Mouse (Mus musculus) intestine, embryonic 14.5 days (tissue): ENCODE data around the gene Camk2d. TPM values are rescaled to one million over a fixed set of nuclear protein-coding genes. Genes with fewer than 3 reads are reported as not detected.
A peak's percentile ranks its signal among the peaks of the same experiment; 100 is the strongest.

Source experiments
- ATAC-seq: fragments of 200-750 bp; cut with Nextera tagmentation; replicated peaks from 2 replicates; pipeline ENCODE4 v1.8.0; 2017; ENCODE audit warnings: low read depth, moderate number of reproducible peaks, moderate TSS enrichment, moderate library complexity; ENCODE audit not compliant: low FRiP score, low TSS enrichment
- DNase-seq: peaks from one replicate; pipeline ENCODE4 v3.0.0-alpha.2; 2018; ENCODE audit warnings: low spot score
- H3K27ac ChIP-seq: fragments of 300-500 bp; sonication (generic); 2 replicates; pipeline ENCODE4 v1.5.1; 2014; ENCODE audit warnings: low read depth, mild to moderate bottlenecking, control low read depth
- H3K27me3 ChIP-seq: fragments of 300-500 bp; sonication (generic); replicated peaks from 2 replicates; pipeline ENCODE4 v1.6.1; 2014; ENCODE audit warnings: low read length, control low read depth; ENCODE audit not compliant: control insufficient read depth, insufficient read depth
- H3K36me3 ChIP-seq: fragments of 300-500 bp; sonication (generic); 2 replicates; pipeline ENCODE4 v1.6.1; 2014; ENCODE audit warnings: low read length, control low read depth; ENCODE audit not compliant: control insufficient read depth, insufficient read depth
- H3K4me1 ChIP-seq: fragments of 300-500 bp; sonication (generic); replicated peaks from 2 replicates; pipeline ENCODE4 v1.6.1; 2014; ENCODE audit warnings: low read length, control low read depth, mixed read lengths; ENCODE audit not compliant: control insufficient read depth, insufficient read depth
- H3K4me2 ChIP-seq: fragments of 300-500 bp; sonication (generic); 2 replicates; pipeline ENCODE4 v1.6.1; 2014; ENCODE audit warnings: low read length
- H3K4me3 ChIP-seq: fragments of 300-500 bp; sonication (generic); 2 replicates; pipeline ENCODE4 v1.5.1; 2014; ENCODE audit warnings: low read depth, low read length, control low read depth, mixed read lengths
- H3K9ac ChIP-seq: fragments of 300-500 bp; sonication (generic); 2 replicates; pipeline ENCODE4 v1.6.1; 2014; ENCODE audit warnings: mild to moderate bottlenecking, low read length
- H3K9me3 ChIP-seq: fragments of 300-500 bp; sonication (generic); 2 replicates; pipeline ENCODE4 v1.6.1; 2016; ENCODE audit warnings: low read length, control low read depth; ENCODE audit not compliant: control insufficient read depth
- WGBS: fragments of 180-500 bp; shearing (Covaris S2); extraction: QIAGEN DNeasy Blood & Tissue Kit; methylation state at CpG from one replicate; pipeline ENCODE4 v1.1.7; 2014; 5-methylcytosine and 5-hydroxymethylcytosine counted together
- polyA plus RNA-seq: library from polyadenylated mRNA; unstranded; fragments of >200 nt; fragmentation: Nextera tagmentation; extraction: Ambion mirVana; gene quantifications from 2 replicates; pipeline ENCODE4 v1.2.1, GENCODE M21; 2014

The Camk2d gene
- polyA plus RNA-seq, 1 experiment from 2014 or later: 47.0 TPM

DNA sequence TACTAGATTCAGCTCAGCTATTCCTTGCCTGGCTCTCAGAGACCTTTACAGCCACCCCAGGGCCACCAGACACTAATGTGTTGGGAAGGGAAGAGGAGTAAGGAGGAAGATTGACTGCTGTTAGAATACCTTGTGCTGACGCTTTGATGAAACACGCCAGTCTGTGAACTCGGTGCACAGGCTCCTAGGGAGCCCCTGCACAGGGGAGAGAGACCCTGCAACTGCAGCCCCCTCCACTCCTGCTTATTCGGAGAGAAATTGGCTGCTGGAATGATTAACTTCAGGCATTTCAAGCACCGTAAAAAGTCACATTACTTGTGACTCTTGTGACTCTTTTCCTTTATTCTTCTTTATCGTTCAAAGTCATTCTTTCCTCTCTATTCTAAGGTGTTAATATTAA, 75.2 kb downstream of the Camk2d start:
- H3K27ac ChIP-seq: no peak overlapping the region
- WGBS: 48% methylated on average over 6 of the region's 6 CpGs
- H3K36me3 ChIP-seq: no peaks in the 10 kb centered on the region
- no peaks in the 10 kb centered on the region for H3K9me3 ChIP-seq
- no peak overlapping the region for H3K4me3 ChIP-seq
- H3K27me3 ChIP-seq: no peaks in the 10 kb centered on the region
- ATAC-seq: no peak
- no peak overlapping the region for H3K4me2 ChIP-seq
- peaks cover 19% of the 10 kb centered on the region for H3K4me1 ChIP-seq
- no peak overlapping the region for H3K9ac ChIP-seq
- DNase-seq: peak; percentile 49

DNA sequence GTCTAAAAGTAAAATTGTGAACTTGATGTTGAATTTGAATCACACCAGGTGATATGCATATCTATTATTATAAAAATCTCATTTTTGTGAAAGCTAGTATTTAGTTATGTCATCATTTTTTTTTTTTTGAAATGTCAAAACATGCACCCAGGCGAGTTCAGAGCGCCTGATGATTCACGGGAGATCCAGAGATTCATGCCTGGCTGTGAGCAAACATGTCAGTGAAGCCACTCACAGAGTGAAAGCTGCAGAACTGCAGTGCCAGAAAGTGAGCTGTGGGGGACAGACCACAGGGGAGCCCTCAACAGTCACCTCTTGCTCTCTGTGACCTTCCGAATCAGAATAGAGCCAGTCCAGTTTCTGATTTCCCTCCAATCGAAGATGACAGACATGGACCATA, 84.9 kb downstream of the Camk2d start:
- DNase-seq: no peak

DNA sequence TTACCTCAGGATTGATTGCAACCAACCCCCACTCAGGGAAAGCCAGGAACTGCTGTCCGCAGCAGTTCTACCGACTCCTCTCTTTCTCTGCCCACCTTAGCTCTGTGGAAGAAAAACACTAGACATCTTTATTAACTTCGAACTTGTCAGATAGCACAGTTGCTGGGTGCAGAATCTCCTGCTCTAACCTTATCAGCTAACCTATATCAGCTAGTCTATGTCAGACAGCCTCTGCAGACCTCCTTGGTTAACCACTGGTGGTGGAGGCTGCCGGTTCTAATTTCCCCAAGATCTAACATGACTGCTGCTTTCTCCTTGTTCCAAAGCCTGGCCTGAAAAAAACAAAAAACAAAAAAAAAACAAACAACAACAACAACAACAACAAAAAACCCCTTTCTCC, 85.9 kb downstream of the Camk2d start:
- Histone ChIP-seq H3K27ac (no peak overlapping the region), H3K27me3 (no peaks in the 10 kb centered on the region), H3K9me3 (no peaks in the 10 kb centered on the region), H3K4me2 (no peak overlapping the region), H3K4me1 (no peaks in the 10 kb centered on the region), H3K9ac (no peak overlapping the region), H3K4me3 (no peak overlapping the region), H3K36me3 (no peaks in the 10 kb centered on the region)
- 68% methylated on average over 4 of the region's 4 CpGs for WGBS
- DNase-seq (no peak), ATAC-seq (no peak)

More for the DNA sequence above, 84.9 kb downstream of the Camk2d start:
- 76% methylated on average over 5 of the region's 5 CpGs for WGBS
- Histone ChIP-seq H3K4me1 (no peaks in the 10 kb centered on the region), H3K4me3 (no peak overlapping the region), H3K27me3 (no peaks in the 10 kb centered on the region), H3K27ac (no peak overlapping the region), H3K9me3 (no peaks in the 10 kb centered on the region), H3K9ac (no peak overlapping the region), H3K4me2 (no peak overlapping the region), H3K36me3 (no peaks in the 10 kb centered on the region)
- no peak for ATAC-seq

DNA sequence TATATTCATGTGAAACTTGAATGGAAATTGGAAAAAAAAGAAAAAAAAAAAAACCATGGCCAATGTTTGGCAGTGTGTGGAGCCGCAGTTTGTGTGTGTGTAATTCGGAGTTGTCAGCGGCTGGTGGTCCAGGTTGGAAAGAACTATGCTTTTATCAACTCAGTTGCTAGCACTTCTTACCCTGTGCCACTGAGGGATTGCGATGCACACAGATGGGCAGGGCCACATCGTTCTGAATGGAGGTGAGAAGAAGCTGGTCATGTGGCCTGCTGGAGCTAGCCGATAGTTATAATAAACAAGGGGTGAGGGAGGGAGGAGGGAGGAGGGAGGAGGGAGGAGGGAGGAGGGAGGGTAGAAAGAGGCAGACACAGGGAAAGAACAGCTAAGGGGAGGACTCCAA, 89.3 kb downstream of the Camk2d start:
- DNase-seq (no peak), ATAC-seq (no peak)
- Histone ChIP-seq H3K36me3 (no peaks in the 10 kb centered on the region), H3K4me1 (no peaks in the 10 kb centered on the region), H3K4me3 (no peak overlapping the region), H3K27me3 (no peaks in the 10 kb centered on the region), H3K27ac (no peak overlapping the region), H3K9me3 (no peaks in the 10 kb centered on the region), H3K9ac (no peak overlapping the region), H3K4me2 (no peak overlapping the region)
- 71% methylated on average over 5 of the region's 6 CpGs for WGBS

DNA sequence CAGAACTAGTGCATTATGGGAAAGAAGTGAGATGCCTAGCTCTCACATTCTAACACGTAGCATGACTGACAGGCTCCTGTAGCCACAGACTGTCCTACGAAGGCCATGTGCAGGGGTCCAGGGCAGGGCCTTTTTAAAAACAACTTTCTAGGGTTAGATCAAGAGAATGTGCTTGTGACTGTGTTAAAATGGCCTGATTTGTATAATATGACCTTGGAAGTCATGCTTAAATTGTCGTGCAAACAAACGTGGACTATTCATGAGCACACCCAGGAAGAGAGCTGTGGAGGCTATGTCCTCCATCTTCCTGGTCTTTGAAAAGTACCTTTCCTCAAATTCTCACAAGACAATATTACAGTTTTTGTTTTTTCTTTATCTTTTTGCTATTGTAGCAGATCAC, 91.0 kb downstream of the Camk2d start:
- WGBS: 68% methylated on average over 4 of the region's 4 CpGs
- no peaks in the 10 kb centered on the region for H3K36me3 ChIP-seq
- H3K27ac ChIP-seq: no peak overlapping the region
- no peak overlapping the region for H3K9ac ChIP-seq
- H3K4me1 ChIP-seq: 0 out of 2 replicates have a peak, but pooled peaks cover 1% of the 10 kb centered on the region
- DNase-seq: no peak
- no peaks in the 10 kb centered on the region for H3K9me3 ChIP-seq
- no peak overlapping the region for H3K4me3 ChIP-seq
- H3K4me2 ChIP-seq: no peak overlapping the region
- no peaks in the 10 kb centered on the region for H3K27me3 ChIP-seq
- ATAC-seq: no peak

DNA sequence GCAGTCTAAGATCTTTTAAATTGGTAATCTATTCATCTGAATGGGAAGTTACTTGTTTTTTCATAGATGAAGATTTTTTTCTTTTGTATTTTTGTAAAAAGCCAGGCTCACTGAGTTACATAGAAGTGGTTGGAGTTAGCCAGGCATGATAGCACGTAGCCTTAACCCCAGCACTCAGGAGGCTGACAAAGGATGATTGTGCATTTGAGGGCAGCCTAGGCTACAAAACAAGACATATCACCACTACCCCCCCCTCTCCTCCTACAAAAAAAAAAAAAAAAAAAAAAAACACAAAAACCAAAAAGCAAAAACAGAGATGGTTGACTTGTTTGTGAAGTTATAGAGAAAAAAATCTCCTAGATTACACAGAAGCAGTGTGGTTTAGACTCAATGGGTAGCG, 92.4 kb downstream of the Camk2d start:
- Histone ChIP-seq H3K9me3 (no peaks in the 10 kb centered on the region), H3K9ac (no peak overlapping the region), H3K4me3 (no peak overlapping the region), H3K27me3 (no peaks in the 10 kb centered on the region), H3K36me3 (no peaks in the 10 kb centered on the region), H3K27ac (no peak overlapping the region), H3K4me1 (peaks cover 13% of the 10 kb centered on the region), H3K4me2 (no peak overlapping the region)
- DNase-seq (no peak), ATAC-seq (no peak)
- WGBS: 91% methylated on average over 2 of the region's 2 CpGs

DNA sequence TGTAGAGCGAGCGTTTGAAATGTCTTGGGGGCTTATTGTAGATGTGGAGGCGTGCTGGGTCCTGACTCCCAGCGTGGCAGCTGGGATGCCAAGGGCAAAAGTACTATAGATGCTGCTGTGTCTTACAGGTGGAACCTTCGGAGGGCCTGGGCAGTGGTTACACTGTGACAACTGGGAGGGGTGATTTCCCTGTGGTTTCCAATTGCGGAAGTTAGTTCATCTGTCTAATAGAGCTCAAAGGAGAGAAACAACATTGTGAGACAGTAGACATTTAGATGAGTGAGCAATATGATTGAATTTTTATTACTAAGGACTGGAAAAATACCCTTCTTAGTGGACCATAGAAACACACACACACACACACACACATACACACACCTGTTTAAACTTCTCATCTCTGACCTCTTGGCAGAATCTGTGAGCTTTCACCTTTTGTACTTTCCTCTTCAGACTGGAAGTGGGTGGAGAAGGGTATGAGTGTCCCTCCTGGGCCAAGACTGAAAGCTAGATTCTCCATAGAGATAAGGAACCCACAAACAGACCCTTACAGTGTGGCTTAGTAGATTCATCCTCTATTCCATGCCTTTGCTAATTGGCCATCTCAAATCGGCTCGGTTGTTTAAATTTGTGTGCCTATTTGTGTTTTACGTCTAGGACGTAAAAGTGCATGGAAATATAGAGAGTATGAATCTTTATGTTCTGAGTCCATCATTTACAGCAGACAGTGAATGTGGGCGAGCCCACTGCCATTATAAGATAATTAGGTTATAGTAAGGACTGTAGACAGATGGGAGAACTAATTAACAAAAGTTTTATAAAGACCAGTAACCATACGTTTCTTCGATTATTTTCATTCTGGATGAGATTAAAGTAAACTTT, 94.8 kb downstream of the Camk2d start:
- Histone ChIP-seq H3K9me3 (no peaks in the 10 kb centered on the region), H3K4me1 (peaks cover 18% of the 10 kb centered on the region), H3K27ac (no peak overlapping the region), H3K36me3 (no peaks in the 10 kb centered on the region), H3K4me2 (no peak overlapping the region), H3K27me3 (no peaks in the 10 kb centered on the region), H3K4me3 (no peak overlapping the region), H3K9ac (no peak overlapping the region)
- no peak for ATAC-seq
- no peak for DNase-seq
- WGBS: 87% methylated on average over 13 of the region's 13 CpGs

DNA sequence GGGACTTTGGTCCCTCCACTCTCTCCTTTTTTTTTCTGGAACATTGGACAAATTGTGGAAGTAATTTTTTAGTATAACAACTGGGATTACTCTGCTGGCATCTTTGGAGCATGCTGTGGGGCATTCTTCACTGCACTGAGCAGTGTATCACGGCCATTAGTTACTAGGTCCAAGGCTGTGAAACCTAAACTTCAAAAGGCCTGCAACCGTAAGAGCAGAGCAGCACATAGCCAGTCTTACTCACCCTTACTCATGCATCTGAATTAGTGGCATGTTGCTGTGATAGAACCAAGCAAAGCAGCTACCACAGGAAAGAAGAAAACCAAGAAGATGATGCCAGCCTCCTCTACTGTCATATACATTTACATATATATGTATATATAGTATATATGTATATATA, 95.5 kb downstream of the Camk2d start:
- no peak overlapping the region for H3K27ac ChIP-seq
- peaks cover 18% of the 10 kb centered on the region for H3K4me1 ChIP-seq
- H3K9me3 ChIP-seq: no peaks in the 10 kb centered on the region
- no peak overlapping the region for H3K4me2 ChIP-seq
- DNase-seq: no peak
- ATAC-seq: no peak
- no peaks in the 10 kb centered on the region for H3K27me3 ChIP-seq
- no peaks in the 10 kb centered on the region for H3K36me3 ChIP-seq
- H3K4me3 ChIP-seq: no peak overlapping the region
- 87% methylated on average over 2 of the region's 2 CpGs for WGBS
- no peak overlapping the region for H3K9ac ChIP-seq

DNA sequence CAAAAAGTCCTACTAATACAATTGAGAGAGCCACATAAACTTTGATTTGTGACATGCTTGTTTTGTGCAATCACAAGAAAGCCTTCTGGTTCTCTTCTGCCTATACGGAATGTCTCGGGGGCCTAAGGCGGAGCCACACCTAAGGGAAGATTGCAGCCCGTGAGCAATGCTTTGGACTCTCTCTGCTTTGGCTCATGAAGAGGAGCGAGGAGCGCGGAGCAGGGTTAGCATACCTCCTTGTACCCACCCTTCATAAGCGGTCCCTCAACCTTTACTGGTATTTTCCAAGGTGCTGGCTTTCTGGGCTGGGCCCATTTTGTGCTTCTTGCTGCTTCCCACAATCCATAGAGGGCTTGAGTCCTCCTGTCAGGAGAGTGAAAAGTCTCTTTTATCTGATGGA, 96.7 kb downstream of the Camk2d start:
- no peak for DNase-seq
- H3K4me1 ChIP-seq: peaks cover 18% of the 10 kb centered on the region
- ATAC-seq: no peak
- WGBS: 41% methylated on average over 8 of the region's 8 CpGs
- peak overlapping the region; percentile 39 for H3K4me2 ChIP-seq
- no peak overlapping the region for H3K9ac ChIP-seq
- no peak overlapping the region for H3K4me3 ChIP-seq
- peak overlapping the region; percentile 34 for H3K27ac ChIP-seq
- no peaks in the 10 kb centered on the region for H3K27me3 ChIP-seq
- H3K36me3 ChIP-seq: no peaks in the 10 kb centered on the region
- no peaks in the 10 kb centered on the region for H3K9me3 ChIP-seq
